Mouse (Mus musculus) stomach, adult 2 months (tissue): Measurements from ENCODE around the gene Cox16. TPM values are rescaled to one million over a fixed set of nuclear protein-coding genes. Genes with fewer than 3 reads are reported as not detected.

Experiments
- polyA plus RNA-seq: library from polyadenylated mRNA; depleted of rRNA; stranded (reverse); fragments of >200 nt; gene quantifications from 2 replicates; pipeline ENCODE4 v1.2.3, GENCODE M21; 2012; rRNA removed

The Cox16 gene
- polyA plus RNA-seq = 27.1 and 37.6 TPM in 2 replicates

DNA sequence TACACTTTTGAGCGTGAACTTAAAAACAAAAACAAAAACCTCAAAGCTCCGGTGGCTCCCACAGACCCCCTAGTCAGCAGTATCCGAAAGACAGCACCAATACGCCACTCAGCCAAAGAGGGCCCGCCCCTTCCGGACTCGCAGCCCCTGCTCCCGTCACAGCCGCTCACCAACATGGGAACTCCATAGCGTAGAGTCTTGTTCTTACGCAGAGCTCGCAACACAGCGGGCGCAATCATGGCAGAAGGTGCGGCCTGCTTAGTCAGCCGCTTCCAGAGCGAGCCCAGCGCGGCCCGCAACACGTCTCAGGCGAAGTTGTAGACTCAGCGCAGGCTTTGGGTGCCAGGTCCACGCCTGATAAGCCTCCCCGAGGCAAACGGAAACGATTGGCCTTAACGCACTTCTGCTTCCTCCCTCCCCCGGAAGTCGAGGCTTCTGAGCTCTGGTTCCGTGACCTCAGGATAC lies at the start of gene Cox16:
Gene Cox16 (minus strand): TSS at position 401 of the 465 bp plus-strand sequence.

DNA sequence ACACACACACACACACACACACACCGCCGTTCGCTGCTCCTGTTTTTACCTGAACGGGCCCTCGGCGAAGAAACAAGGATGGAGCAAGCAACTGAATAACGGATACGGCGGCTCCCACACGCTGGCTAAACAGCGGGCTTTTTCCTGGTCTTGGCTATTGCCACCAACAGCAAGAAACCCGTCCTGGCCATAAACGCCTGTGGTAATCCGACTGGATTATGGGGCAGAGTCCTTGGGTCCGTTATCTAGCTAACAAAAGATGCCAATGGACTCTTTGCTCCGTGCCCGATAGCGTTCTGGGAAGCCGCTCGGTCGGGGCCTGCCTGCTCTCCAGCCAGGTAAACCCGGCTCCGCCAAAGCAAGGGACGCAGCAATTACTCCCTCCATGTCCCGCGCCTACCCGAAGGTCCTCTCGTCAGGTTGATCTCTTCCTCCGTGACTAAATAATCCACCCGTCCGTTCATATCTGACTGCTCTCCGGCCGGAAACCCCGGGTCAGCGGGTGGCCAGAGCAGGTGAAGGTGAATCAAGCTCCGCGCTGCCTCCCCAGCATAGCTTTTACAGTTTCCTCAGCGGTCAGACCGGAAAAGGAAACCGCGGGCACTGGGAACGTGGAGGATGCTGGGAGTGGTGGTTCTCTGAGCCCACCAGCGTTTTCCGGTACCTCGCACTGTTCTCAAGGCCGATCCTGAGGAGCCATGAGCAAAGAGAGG lies 47.5 kb upstream of the Cox16 start, which contains the start of the genes Gm20498 and Synj2bp:
Gene Gm20498 (minus strand): TSS at position 590 of the 713 bp plus-strand sequence.
Gene Synj2bp (minus strand): TSS at position 596 of the 713 bp plus-strand sequence.

DNA sequence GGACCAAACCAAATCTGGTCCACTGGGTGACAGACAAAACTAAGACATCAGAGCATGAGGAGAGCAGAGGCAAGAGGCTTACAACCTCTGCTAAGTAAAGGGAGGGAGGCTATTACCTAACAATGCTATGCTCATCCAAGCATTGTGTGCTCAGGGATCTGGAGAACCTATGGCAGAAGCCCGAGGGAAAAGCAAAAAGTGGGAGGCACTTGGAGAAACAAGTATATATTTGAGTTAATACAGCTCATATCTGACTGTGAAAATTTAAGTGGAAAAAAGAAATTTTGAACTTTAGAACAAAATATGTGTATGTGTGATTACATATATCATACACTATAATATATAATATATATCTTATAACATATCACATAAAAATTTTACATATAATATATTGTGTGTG lies 63.1 kb downstream of the Cox16 start, which contains the start of gene Adam4:
Gene Adam4 (minus strand): TSS at position 101 of the 400 bp plus-strand sequence.

DNA sequence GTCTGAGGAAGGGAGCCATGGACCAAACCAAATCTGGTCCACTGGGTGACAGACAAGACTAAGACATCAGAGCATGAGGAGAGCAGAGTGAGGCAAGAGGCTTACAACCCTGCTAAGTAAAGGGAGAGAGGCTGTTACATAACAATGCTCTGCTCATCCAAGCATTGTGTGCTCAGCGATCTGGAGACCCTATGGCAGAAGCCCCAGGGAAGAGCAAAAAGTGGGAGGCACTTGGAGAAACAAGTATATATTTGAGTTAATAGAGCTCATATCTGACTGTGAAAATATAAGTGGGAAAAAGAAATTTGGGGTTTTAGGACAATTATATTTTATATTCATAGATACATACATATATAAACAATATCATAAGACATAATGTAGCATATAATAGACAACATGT lies 105.6 kb downstream of the Cox16 start, which contains the start of gene Gm4787:
Gene Gm4787 (minus strand): TSS at position 101 of the 400 bp plus-strand sequence.

DNA sequence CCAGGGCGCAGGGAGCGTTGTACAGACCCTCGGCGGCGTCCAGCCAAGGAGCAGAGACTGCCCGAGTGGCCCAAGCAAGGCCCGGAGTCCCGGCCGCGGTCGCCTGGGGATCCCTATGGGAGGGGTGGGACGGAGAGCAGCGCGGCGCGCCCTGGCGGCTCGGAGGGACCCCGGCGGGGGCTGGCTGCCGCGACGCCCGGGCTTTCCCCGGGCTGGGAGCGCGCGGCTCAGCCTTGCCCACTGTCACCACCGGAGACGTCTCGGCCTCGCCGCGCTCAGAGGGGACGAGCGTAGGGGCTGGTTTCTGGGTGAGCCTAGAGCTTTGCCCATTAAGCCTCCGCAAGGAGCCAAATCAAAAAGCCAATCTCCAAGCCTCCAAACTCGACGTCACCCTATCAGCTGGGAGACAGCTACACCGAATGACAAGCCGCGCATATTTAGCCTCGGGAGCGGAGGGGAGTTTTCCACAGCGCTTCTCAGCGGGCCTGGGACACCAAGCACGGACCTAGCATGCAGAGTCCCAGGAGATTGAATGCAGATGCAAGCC lies 152.0 kb downstream of the Cox16 start, which contains the start of gene Slc8a3:
Gene Slc8a3 (minus strand): TSS at position 306 of the 547 bp plus-strand sequence.

Other genes with a start within 250 kb of the Cox16 start
- 0.25 and 0.48 TPM in 2 replicates for gene Slc8a3, start 151.9 kb downstream of the Cox16 start, polyA plus RNA-seq
- 0.11 TPM in 1 of 2 replicates, not detected in the other for gene Gm4787, start 105.7 kb downstream of the Cox16 start, polyA plus RNA-seq
- 0.08 TPM in 2 replicates for gene Adam4, start 63.2 kb downstream of the Cox16 start, polyA plus RNA-seq
- 0.88 and 1.4 TPM in 2 replicates for gene Gm20498, start 47.8 kb upstream of the Cox16 start, polyA plus RNA-seq
- gene Synj2bp, start 47.8 kb upstream of the Cox16 start, polyA plus RNA-seq = 6.0 and 6.8 TPM in 2 replicates
- not detected in 2 replicates for gene Adam21, start 83.3 kb upstream of the Cox16 start, polyA plus RNA-seq
- 0.91 and 1.1 TPM in 2 replicates for gene Med6, start 109.9 kb upstream of the Cox16 start, polyA plus RNA-seq
- gene Ttc9, start 146.1 kb upstream of the Cox16 start, polyA plus RNA-seq = 1.2 and 1.4 TPM in 2 replicates